Mouse (Mus musculus) hindbrain, postnatal 0 days (tissue): ENCODE measurements around the gene Hamp2. TPM values are rescaled to one million over a fixed set of nuclear protein-coding genes. Genes with fewer than 3 reads are reported as not detected.
A peak's percentile ranks its signal among the peaks of the same experiment; 100 is the strongest.
"Not testable (repeated sequence)": the region's sequence is repeated elsewhere in the genome, so short reads cannot be mapped to it uniquely, and the experiment has no call there.

Experiments
- ATAC-seq: fragments of 200-750 bp; cut with Nextera tagmentation; 2 replicates; pipeline ENCODE4 v1.8.0; 2017; ENCODE audit warnings: mild to moderate bottlenecking, moderate TSS enrichment, moderate library complexity
- DNase-seq: peaks from one replicate; pipeline ENCODE4 v3.0.0-alpha.2; 2015; ENCODE audit warnings: low spot score
- H3K27ac ChIP-seq: fragments of 300-500 bp; sonication (generic); 2 replicates; pipeline ENCODE4 v1.5.1; 2014; ENCODE audit warnings: mild to moderate bottlenecking
- H3K27me3 ChIP-seq: fragments of 300-500 bp; sonication (generic); 2 replicates; pipeline ENCODE4 v1.6.1; 2014; ENCODE audit warnings: low read length, mixed read lengths; ENCODE audit not compliant: insufficient read depth
- H3K36me3 ChIP-seq: fragments of 300-500 bp; sonication (generic); 2 replicates; pipeline ENCODE4 v1.6.1; 2014; ENCODE audit warnings: low read length, mixed read lengths; ENCODE audit not compliant: insufficient read depth
- H3K4me1 ChIP-seq: fragments of 300-500 bp; sonication (generic); 2 replicates; pipeline ENCODE4 v1.6.1; 2014; ENCODE audit warnings: antibody characterized with exemption, low read length, mixed read lengths; ENCODE audit not compliant: insufficient read depth
- H3K4me2 ChIP-seq: fragments of 300-500 bp; sonication (generic); 2 replicates; pipeline ENCODE4 v1.6.1; 2014; ENCODE audit warnings: low read depth, mild to moderate bottlenecking, low read length, moderate library complexity, mixed read lengths
- H3K4me3 ChIP-seq: fragments of 300-500 bp; sonication (generic); 2 replicates; pipeline ENCODE4 v1.5.1; 2014; ENCODE audit warnings: low read length
- H3K9ac ChIP-seq: fragments of 300-500 bp; sonication (generic); replicated peaks from 2 replicates; pipeline ENCODE4 v1.6.1; 2014; ENCODE audit warnings: mild to moderate bottlenecking, low read length, moderate library complexity, mixed read lengths
- H3K9me3 ChIP-seq: fragments of 300-500 bp; sonication (generic); 2 replicates; pipeline ENCODE4 v1.6.1; 2016; ENCODE audit warnings: low read length, mixed read lengths
- CTCF ChIP-seq: IDR thresholded peaks from 2 replicates; pipeline ENCODE4 v1.5.1; 2016; ENCODE audit warnings: antibody characterized with exemption, control low read depth, low read depth
- WGBS: fragments of 180-500 bp; shearing (Covaris S2); extraction: QIAGEN DNeasy Blood & Tissue Kit; methylation state at CpG from one replicate; pipeline ENCODE4 v1.1.7; 2014; 5-methylcytosine and 5-hydroxymethylcytosine counted together
- polyA plus RNA-seq: library from polyadenylated mRNA; unstranded; fragments of >200 nt; fragmentation: Nextera tagmentation; extraction: Ambion mirVana; gene quantifications from 2 replicates; pipeline ENCODE4 v1.2.1, GENCODE M21; 2015
- total RNA-seq: library from RNA; depleted of rRNA; stranded (reverse); fragments of >200 nt; gene quantifications from 2 replicates; pipeline ENCODE4 v1.2.3, GENCODE M21; 2014; rRNA removed

Gene Hamp2
- total RNA-seq (not detected in 2 replicates), polyA plus RNA-seq (not detected in 2 replicates)

DNA sequence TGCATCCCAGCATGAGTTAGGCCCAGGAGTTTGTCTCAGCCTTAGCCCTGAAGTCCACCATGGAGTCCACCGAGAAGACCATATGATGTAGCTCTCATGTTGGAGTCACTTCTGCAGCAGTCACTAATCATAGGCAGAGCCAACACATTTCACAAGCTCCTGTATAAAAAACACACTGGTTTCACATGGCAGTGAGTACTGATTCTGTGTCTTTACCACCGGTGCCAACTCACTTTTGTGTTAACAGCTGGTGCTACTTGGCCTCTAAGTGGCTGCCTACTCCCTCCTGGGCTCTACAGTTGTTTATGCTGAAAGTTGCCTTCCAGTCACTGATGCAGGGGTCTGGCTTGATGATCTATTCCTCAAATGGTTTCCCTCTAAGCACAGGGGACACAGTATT lies at the start of gene Hamp2:
Gene Hamp2, minus strand, starts transcription at position 101 of the 400 bp plus-strand sequence.
- H3K36me3 ChIP-seq, H3K27me3 ChIP-seq: not testable (repeated sequence)

DNA sequence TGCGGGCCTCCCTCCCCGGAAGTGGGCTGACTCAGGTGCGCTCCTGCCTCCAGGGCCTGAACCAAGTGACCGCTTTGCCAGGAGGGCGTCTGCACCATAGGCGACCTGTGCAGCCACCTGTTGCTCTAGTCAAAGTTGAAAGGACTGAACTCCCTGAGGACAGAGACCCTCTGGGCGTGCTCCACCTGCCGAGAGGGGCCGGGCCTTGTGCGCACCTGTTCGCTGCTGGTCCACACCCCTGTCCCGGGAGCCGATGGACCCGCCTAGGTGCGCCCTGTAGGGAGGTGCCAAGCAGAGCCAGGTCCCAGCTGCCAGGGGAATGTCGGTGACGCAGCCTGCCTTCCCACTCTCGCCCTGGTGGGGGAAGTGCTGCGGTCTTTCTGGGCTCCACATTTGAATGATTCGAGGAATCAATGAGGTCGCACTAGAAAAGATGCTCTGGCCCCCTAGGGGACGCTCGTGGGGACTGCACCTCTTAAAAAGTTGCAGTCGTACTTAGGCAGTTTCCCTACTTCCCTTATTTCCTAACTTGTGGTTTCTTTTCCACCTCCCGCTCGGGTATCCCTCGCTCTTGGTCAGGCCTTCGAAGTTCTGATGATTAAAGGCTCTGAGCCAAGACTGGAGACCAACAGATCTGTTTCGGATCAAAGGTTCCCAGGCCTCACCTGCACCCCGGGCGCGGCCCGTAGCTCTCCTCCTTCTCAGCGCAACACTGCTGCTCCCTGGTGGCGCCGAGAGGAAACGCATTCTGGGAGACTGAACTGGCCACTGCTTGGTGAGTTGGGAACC lies 49.2 kb upstream of the Hamp2 start, which contains the start of gene Fam187b:
Gene Fam187b, plus strand, starts transcription at position 290 of the 789 bp plus-strand sequence.
- peak; percentile 90 for ATAC-seq
- Histone ChIP-seq H3K4me3 (peak within 1 kb of the TSS; percentile 35), H3K27ac (peak within 1 kb of the TSS; percentile 32; the same call in 1 of the 2 replicates), H3K36me3 (no peaks in the 10 kb centered on the region), H3K9me3 (no peaks in the 10 kb centered on the region), H3K9ac (peak within 1 kb of the TSS; percentile 28; the same call in 1 of the 2 replicates), H3K4me2 (peak within 1 kb of the TSS; percentile 52), H3K4me1 (no peaks in the 10 kb centered on the region), H3K27me3 (peaks cover 11% of the 10 kb centered on the region)
- peak; percentile 89 for DNase-seq
- peak; percentile 77 for TF ChIP-seq CTCF
- under 1% methylated on average over 37 of the region's 37 CpGs for WGBS

More for the DNA sequence above, at the start of gene Hamp2:
- DNase-seq, H3K9ac ChIP-seq, ATAC-seq, H3K27ac ChIP-seq, H3K4me1 ChIP-seq, H3K9me3 ChIP-seq, H3K4me2 ChIP-seq, H3K4me3 ChIP-seq: not testable (repeated sequence)
- 75% methylated on average over 1 of the region's 2 CpGs for WGBS

DNA sequence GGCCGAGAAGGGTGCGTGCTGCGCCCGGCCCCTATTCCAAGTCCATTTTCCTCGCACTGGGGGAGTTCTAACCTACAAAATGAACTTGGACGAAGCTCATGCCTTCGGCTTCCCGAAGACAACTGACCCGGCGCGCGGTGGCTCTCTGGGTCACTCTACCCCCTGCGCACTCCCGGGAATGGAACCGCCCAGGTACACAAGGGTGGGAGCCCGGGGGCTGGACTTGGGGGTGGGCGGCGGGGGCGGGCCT lies 48.7 kb upstream of the Hamp2 start, which contains the start of gene Lsr:
Gene Lsr, minus strand, starts transcription at position 214 of the 250 bp plus-strand sequence.
- no peak for TF ChIP-seq CTCF
- Histone ChIP-seq H3K9me3 (no peaks in the 10 kb centered on the region), H3K36me3 (no peaks in the 10 kb centered on the region), H3K27me3 (peaks cover 11% of the 10 kb centered on the region), H3K4me3 (peak within 1 kb of the TSS; percentile 35), H3K9ac (peak within 1 kb of the TSS; percentile 28; the same call in 1 of the 2 replicates), H3K4me1 (no peaks in the 10 kb centered on the region), H3K27ac (peak within 1 kb of the TSS; percentile 32; the same call in 1 of the 2 replicates), H3K4me2 (peak within 1 kb of the TSS; percentile 52)
- no peak for DNase-seq
- peak; percentile 55; the same call in 1 of the 2 replicates for ATAC-seq
- WGBS, result 1% methylated on average over 19 of the region's 19 CpGs

DNA sequence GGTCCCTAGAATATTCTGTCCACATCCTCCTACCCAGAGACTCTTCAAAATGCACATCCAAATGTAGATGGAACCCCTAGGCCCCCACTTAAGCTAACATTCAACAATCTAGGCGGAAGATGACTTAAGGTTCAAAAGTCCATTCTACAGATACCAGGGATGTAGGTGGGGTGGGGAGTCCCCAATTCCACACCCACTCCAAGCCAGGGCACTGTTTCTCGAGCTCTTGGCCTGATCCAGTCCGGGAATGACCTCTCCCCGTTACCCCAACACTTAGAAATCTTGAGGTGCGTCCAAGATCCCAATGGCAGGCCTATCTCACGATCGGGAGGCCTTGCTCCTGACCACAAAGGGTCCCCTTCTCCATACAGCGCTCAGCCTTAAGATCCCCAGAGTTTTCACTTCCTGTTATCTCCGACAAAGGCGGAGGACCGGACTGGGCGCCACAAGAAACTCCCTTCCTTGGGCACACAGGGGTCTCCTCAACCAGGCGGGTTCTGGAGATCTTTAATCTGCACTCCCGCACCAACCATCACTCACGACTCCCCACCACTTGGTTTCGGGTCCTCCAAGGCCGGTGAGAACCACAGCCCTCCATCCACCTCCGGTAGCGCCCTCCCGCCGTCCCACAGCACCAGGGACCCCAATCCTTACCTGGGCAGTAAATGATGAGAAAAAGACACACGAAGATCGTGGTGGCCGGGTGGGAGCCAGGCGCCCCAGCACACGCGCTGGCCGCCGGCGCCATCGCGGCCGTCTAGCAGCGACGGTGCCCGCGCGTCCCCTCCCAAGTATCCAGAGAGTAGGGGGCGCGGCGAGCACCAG lies 48.2 kb upstream of the Hamp2 start:
- H3K27ac ChIP-seq, result peak overlapping the region; percentile 32; the same call in 1 of the 2 replicates
- peaks cover 11% of the 10 kb centered on the region for H3K27me3 ChIP-seq
- ATAC-seq (0 out of 2 replicates have a peak, but pooled peaks have one; percentile 15), DNase-seq (no peak)
- H3K36me3 ChIP-seq, result no peaks in the 10 kb centered on the region
- peak overlapping the region; percentile 28; the same call in 1 of the 2 replicates for H3K9ac ChIP-seq
- WGBS, result 6% methylated on average over 41 of the region's 41 CpGs
- TF ChIP-seq CTCF, result no peak
- H3K4me1 ChIP-seq, result no peaks in the 10 kb centered on the region
- H3K4me2 ChIP-seq, result peak overlapping the region; percentile 52
- no peaks in the 10 kb centered on the region for H3K9me3 ChIP-seq
- peak overlapping the region; percentile 35 for H3K4me3 ChIP-seq

DNA sequence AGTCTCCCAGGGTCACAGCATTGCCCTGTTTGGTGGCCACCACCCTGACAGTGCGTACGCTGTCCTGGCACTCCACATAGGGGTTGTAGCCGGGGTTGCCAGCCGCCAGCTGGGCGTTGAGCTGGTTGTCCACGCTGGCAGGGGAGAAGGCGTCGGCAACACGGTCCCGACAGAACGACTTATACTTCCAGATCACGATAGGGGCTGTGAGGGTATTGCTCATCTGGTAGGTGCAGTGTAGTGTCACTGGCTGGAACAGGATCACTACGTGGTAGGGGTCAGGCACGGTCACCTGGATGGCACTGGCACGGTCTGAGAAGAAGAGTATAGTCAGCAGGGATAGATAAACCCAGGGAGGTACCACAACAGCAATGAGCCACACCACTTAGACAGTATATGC lies 47.4 kb upstream of the Hamp2 start:
- Histone ChIP-seq H3K4me3 (no peak overlapping the region), H3K4me2 (peak overlapping the region; percentile 21; the same call in 1 of the 2 replicates), H3K9me3 (no peaks in the 10 kb centered on the region), H3K4me1 (no peaks in the 10 kb centered on the region), H3K9ac (no peak overlapping the region), H3K36me3 (no peaks in the 10 kb centered on the region), H3K27me3 (peaks cover 11% of the 10 kb centered on the region), H3K27ac (no peak overlapping the region)
- DNase-seq (no peak), ATAC-seq (no peak)
- 89% methylated on average over 15 of the region's 15 CpGs for WGBS
- TF ChIP-seq CTCF, result no peak

DNA sequence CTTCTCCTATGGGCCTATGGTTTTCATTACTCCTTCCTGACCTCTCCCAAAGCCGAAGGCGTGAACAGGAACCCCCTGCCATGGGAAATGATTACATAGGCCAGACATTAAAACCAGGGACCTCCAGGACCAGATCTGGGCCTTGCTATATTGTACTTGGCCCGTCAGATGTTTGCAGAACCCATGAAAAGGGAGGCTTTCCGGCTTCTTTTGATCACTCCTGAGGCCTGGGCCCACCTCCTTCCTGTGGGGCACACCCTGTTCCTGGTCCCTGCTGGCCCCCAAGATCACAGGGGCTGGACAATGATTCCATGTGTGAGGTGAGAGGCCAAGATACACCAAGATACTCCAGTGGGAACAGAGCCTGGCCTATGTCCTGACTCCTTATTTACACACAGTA lies 44.7 kb upstream of the Hamp2 start:
- peaks cover 11% of the 10 kb centered on the region for H3K27me3 ChIP-seq
- H3K4me1 ChIP-seq, result no peaks in the 10 kb centered on the region
- H3K9me3 ChIP-seq, result no peaks in the 10 kb centered on the region
- no peak overlapping the region for H3K27ac ChIP-seq
- H3K4me3 ChIP-seq, result no peak overlapping the region
- ATAC-seq (no peak), DNase-seq (no peak)
- no peak overlapping the region for H3K4me2 ChIP-seq
- H3K36me3 ChIP-seq, result no peaks in the 10 kb centered on the region
- WGBS, result 81% methylated on average over 4 of the region's 4 CpGs
- no peak overlapping the region for H3K9ac ChIP-seq
- TF ChIP-seq CTCF, result no peak
